Mouse (Mus musculus) liver, postnatal 0 days (tissue): ENCODE measurements at regions not wholly inside any gene's neighbourhood (a gene's known extent, or its start where the extent isn't known, plus 50 kb on each side); places are given as distances from the start of the nearest gene placed in this dataset.

Source experiments
- CTCF ChIP-seq: sonication (generic); IDR thresholded peaks from 2 replicates; pipeline ENCODE4 v1.5.1; 2016; ENCODE audit warnings: antibody characterized with exemption, low read depth
- EP300 ChIP-seq: IDR thresholded peaks from 2 replicates; pipeline ENCODE4 v1.6.1; 2016; ENCODE audit warnings: antibody characterized with exemption, low read depth, mild to moderate bottlenecking

GRCm38 (mm10) chr1:88953516-88953915 lies 116.7 kb upstream of the Sh3bp4 start:
- TF ChIP-seq CTCF (no peak), EP300 (no peak)
